Mouse (Mus musculus): Measurements from ENCODE around the gene Nol8.

DNA sequence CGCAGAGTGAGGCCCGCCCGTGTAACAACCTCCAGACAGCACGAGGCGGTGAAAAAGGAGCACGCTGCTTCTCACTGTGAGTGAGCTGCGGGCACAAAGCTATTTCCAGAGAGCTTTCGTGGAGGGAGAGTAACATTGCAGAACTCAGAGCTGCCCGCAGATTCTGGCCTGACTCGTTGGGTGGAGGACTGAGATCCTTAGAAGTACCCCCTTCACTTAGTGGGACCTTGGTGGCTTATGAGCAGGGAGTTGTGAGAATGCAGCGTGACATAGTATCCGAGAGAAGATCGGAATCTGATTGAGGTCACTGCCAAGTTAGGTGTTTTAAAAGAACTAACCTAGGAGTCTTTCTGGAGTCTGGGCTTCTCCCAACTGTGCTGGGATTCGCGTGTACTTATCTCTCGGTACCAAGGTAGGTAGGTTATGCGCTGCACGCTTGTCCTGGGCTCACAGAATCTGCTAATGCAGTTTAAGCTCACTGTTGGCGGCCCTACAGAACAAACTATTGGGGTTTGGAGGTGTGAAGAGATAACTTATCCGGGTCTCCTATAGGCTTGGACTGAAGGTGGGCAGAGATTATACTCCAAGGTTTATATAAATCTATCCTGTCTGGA lies 29.5 kb downstream of the Nol8 start:
- no peak for TF ChIP-seq CTCF (IDR thresholded peaks at IDR 0.05; ENCODE audit: low read depth, low read length)
- no peak for TF ChIP-seq TAL1 (conservative IDR thresholded peaks at IDR 0.05; ENCODE audit: low read depth, low read length)

Data from G1E (cell line).